Mouse (Mus musculus) Patski (cell line): ENCODE data around the gene Fam186b. TPM values are rescaled to one million over a fixed set of nuclear protein-coding genes. Genes with fewer than 3 reads are reported as not detected.

Experiments used
- ATAC-seq: fragments of 100-300 bp; one replicate; pipeline ENCODE4 v1.8.0; 2021
- CTCF ChIA-PET: fragments of 350-600 bp; sonication (Branson Sonifier 250); formaldehyde crosslinking; loops from one replicate; lab custom pipeline; 2022; ENCODE audit warnings: inconsistent platforms; lab: Charles Lee
- POLR2A ChIA-PET: fragments of 350-600 bp; sonication (Branson Sonifier 250); formaldehyde crosslinking; loops from one replicate; lab custom pipeline; 2022; ENCODE audit warnings: antibody characterized with exemption, inconsistent platforms; lab: Charles Lee
- DNase-seq: peaks from one replicate; pipeline ENCODE4 v3.0.0-alpha.2; 2011; ENCODE audit warnings: low read depth, low spot score
- H3K27me3 ChIP-seq: fragments of 371-371 bp; one replicate; pipeline ENCODE4 v1.5.1; 2021
- CTCF ChIP-seq: fragments of 100-300 bp; IDR thresholded peaks from one replicate; pipeline ENCODE4 v1.5.1; 2021
- in situ Hi-C: fragments of 300-500 bp; cut with MboI; formaldehyde crosslinking; loops from 3 replicates; pipeline ENCODE4 v1.11.1; 2018; ENCODE audit warnings: low pct_unique_long_range_greater_than_20kb, mixed read lengths
- polyA plus RNA-seq: library from polyadenylated mRNA; unstranded; gene quantifications from one replicate; pipeline ENCODE4 v1.2.3, GENCODE M21; 2021

Fam186b gene
- polyA plus RNA-seq, 1 experiment from 2014 or later: 0.67 TPM

- no peaks in the 10 kb centered on the region for H3K27me3 ChIP-seq
- ATAC-seq (no peak), DNase-seq (no peak)
- ChIA-PET POLR2A (no interaction called here), CTCF (interaction anchor here (0.9 kb wide), 1 partner anchor 73 kb away, joined by 3 read pairs; no protein-coding TSS in a partner anchor)
- no peak for TF ChIP-seq CTCF
- in situ Hi-C loops: no loop called here
Observed at GRCm38 (mm10) chr15:99324151-99324550, 28.5 kb upstream of the Fam186b start.

GRCm38 (mm10) chr15:99320978-99321377 lies 25.3 kb upstream of the Fam186b start:
- ChIA-PET POLR2A (interaction anchor here (1.0 to 1.1 kb wide), 2 partner anchors 51 to 60 kb away, joined by 3 read pairs; no protein-coding TSS in a partner anchor), CTCF (interaction anchor here (2.5 kb wide), 1 partner anchor 44 kb away, joined by 7 read pairs; no protein-coding TSS in a partner anchor)
- H3K27me3 ChIP-seq: no peaks in the 10 kb centered on the region
- ATAC-seq: no peak
- in situ Hi-C loops: no loop called here
- no peak for TF ChIP-seq CTCF
- no peak for DNase-seq

- DNase-seq: no peak
- in situ Hi-C loops: no loop called here
- no peak for TF ChIP-seq CTCF
- no peaks in the 10 kb centered on the region for H3K27me3 ChIP-seq
- POLR2A ChIA-PET: no interaction called here
- no peak for ATAC-seq
- CTCF ChIA-PET: interaction anchor here (1.2 to 4.7 kb wide), 3 partner anchors 9 to 62 kb away, joined by 5 to 28 read pairs (median 5); partner anchors contain the start of gene Fmnl3
Observed at GRCm38 (mm10) chr15:99320168-99320674, 24.5 kb upstream of the Fam186b start.

GRCm38 (mm10) chr15:99319411-99319871 lies 23.8 kb upstream of the Fam186b start:
- no peak for TF ChIP-seq CTCF
- no peak for DNase-seq
- CTCF ChIA-PET: interaction anchor here (0.8 to 4.7 kb wide), 5 partner anchors 10 to 66 kb away, joined by 4 to 28 read pairs (median 5); partner anchors contain the start of gene Fmnl3

GRCm38 (mm10) chr15:99318861-99319410 lies 23.2 kb upstream of the Fam186b start:
- no peak for TF ChIP-seq CTCF
- ChIA-PET POLR2A (interaction anchor here (0.6 to 1.4 kb wide), 4 partner anchors 9 to 276 kb away, joined by 3 read pairs; no protein-coding TSS in a partner anchor), CTCF (interaction anchor here (0.8 to 4.7 kb wide), 7 partner anchors 11 to 88 kb away, joined by 3 to 28 read pairs (median 5); partner anchors contain the start of gene Fmnl3)
- DNase-seq: no peak
- no peak for ATAC-seq
- in situ Hi-C loops: no loop called here
- H3K27me3 ChIP-seq: no peaks in the 10 kb centered on the region

More at GRCm38 (mm10) chr15:99319411-99319871, 23.8 kb upstream of the Fam186b start:
- no peaks in the 10 kb centered on the region for H3K27me3 ChIP-seq
- POLR2A ChIA-PET: interaction anchor here (0.6 to 0.7 kb wide), 2 partner anchors 55 to 276 kb away, joined by 3 read pairs; no protein-coding TSS in a partner anchor
- no peak for ATAC-seq
- in situ Hi-C loops: no loop called here

- TF ChIP-seq CTCF: no peak
- DNase-seq: no peak
- H3K27me3 ChIP-seq: no peaks in the 10 kb centered on the region
- CTCF ChIA-PET: interaction anchor here (1.1 to 4.7 kb wide), 7 partner anchors 8 to 89 kb away, joined by 3 to 28 read pairs (median 8); partner anchors contain the start of gene Fmnl3
- POLR2A ChIA-PET: interaction anchor here (0.8 to 1.4 kb wide), 2 partner anchors 8 to 48 kb away, joined by 3 read pairs; no protein-coding TSS in a partner anchor
- ATAC-seq: no peak
- in situ Hi-C loops: no loop called here
Observed at GRCm38 (mm10) chr15:99318071-99318470, 22.4 kb upstream of the Fam186b start.

- ChIA-PET CTCF (interaction anchor here (1.0 to 4.7 kb wide), 12 partner anchors 8 to 154 kb away, joined by 3 to 28 read pairs (median 4); partner anchors contain the start of gene Fmnl3), POLR2A (no interaction called here)
- DNase-seq (no peak), ATAC-seq (no peak)
- no peaks in the 10 kb centered on the region for H3K27me3 ChIP-seq
- in situ Hi-C loops: no loop called here
- TF ChIP-seq CTCF: no peak
Observed at GRCm38 (mm10) chr15:99317267-99317651, 21.6 kb upstream of the Fam186b start.

- ChIA-PET CTCF (interaction anchor here (1.0 to 4.7 kb wide), 11 partner anchors 9 to 154 kb away, joined by 3 to 28 read pairs (median 4); partner anchors contain the start of gene Fmnl3), POLR2A (interaction anchor here (0.6 to 1.2 kb wide), 3 partner anchors 14 to 47 kb away, joined by 3 to 5 read pairs (median 4); no protein-coding TSS in a partner anchor)
- DNase-seq (no peak), ATAC-seq (no peak)
- in situ Hi-C loops: no loop called here
- H3K27me3 ChIP-seq: no peaks in the 10 kb centered on the region
- no peak for TF ChIP-seq CTCF
Observed at GRCm38 (mm10) chr15:99316314-99317266, 20.9 kb upstream of the Fam186b start.

GRCm38 (mm10) chr15:99314891-99315290 lies 19.2 kb upstream of the Fam186b start:
- in situ Hi-C loops: loop anchor here (5.0 kb wide), 1 partner anchor 152 kb away; no protein-coding TSS in a partner anchor
- ChIA-PET CTCF (interaction anchor here (1.3 to 4.6 kb wide), 4 partner anchors 11 to 63 kb away, joined by 3 to 19 read pairs (median 7); no protein-coding TSS in a partner anchor), POLR2A (interaction anchor here (0.5 to 1.2 kb wide), 3 partner anchors 15 to 280 kb away, joined by 3 to 5 read pairs (median 3); partner anchors contain the start of gene Fmnl3)
- H3K27me3 ChIP-seq: no peaks in the 10 kb centered on the region
- DNase-seq (no peak), ATAC-seq (no peak)
- no peak for TF ChIP-seq CTCF
